Mouse (Mus musculus): ENCODE measurements at regions not wholly inside any gene's neighbourhood (a gene's known extent, or its start where the extent isn't known, plus 50 kb on each side); places are given as distances from the start of the nearest gene placed in this dataset.
A peak's percentile ranks its signal among the peaks of the same experiment; 100 is the strongest.

GRCm38 (mm10) chr11:94882687-94883383, 53.2 kb upstream of the Col1a1 start:
- DNase-seq: peak; percentile 40

GRCm38 (mm10) chr11:94881982-94882686, 53.9 kb upstream of the Col1a1 start:
- DNase-seq: peak; percentile 30

- DNase-seq: peak; percentile 61
These were observed 54.9 kb upstream of the Col1a1 start for GRCm38 (mm10) chr11:94880896-94881840.

- DNase-seq: peak; percentile 31
These were observed 59.3 kb upstream of the Col1a1 start for GRCm38 (mm10) chr11:94876707-94877106.

GRCm38 (mm10) chr11:94875026-94875425, 61.0 kb upstream of the Col1a1 start:
- DNase-seq: peak; percentile 39

GRCm38 (mm10) chr11:94874155-94874561, 61.9 kb upstream of the Col1a1 start:
- peak; percentile 15 for DNase-seq

GRCm38 (mm10) chr11:94873693-94874092, 62.3 kb upstream of the Col1a1 start:
- DNase-seq: no peak

- DNase-seq: peak; percentile 66
These were observed 63.1 kb upstream of the Col1a1 start for GRCm38 (mm10) chr11:94872921-94873320.

GRCm38 (mm10) chr11:94870341-94870740, 65.7 kb upstream of the Col1a1 start:
- DNase-seq: peak; percentile 75

- peak; percentile 63 for DNase-seq
These were observed 66.2 kb upstream of the Col1a1 start for GRCm38 (mm10) chr11:94869866-94870265.

- DNase-seq: peak; percentile 84
These were observed 69.7 kb upstream of the Col1a1 start for GRCm38 (mm10) chr11:94866176-94866967.

GRCm38 (mm10) chr11:94850129-94850528, 67.6 kb upstream of the Tmem92 start:
- DNase-seq: no peak

- peak; percentile 29 for DNase-seq
These were observed 56.6 kb upstream of the Tmem92 start for GRCm38 (mm10) chr11:94839133-94839532.

- DNase-seq: peak; percentile 57
These were observed 55.6 kb upstream of the Tmem92 start for GRCm38 (mm10) chr11:94838140-94838539.

GRCm38 (mm10) chr11:94836347-94836746, 53.8 kb upstream of the Tmem92 start:
- DNase-seq: no peak

GRCm38 (mm10) chr11:94832246-94832985, 49.9 kb upstream of the Tmem92 start:
- DNase-seq: peak; percentile 64
